Mouse (Mus musculus): Measurements from ENCODE around the gene Mapkapk3.
A peak's percentile ranks its signal among the peaks of the same experiment; 100 is the strongest.

The Mapkapk3 gene

DNA sequence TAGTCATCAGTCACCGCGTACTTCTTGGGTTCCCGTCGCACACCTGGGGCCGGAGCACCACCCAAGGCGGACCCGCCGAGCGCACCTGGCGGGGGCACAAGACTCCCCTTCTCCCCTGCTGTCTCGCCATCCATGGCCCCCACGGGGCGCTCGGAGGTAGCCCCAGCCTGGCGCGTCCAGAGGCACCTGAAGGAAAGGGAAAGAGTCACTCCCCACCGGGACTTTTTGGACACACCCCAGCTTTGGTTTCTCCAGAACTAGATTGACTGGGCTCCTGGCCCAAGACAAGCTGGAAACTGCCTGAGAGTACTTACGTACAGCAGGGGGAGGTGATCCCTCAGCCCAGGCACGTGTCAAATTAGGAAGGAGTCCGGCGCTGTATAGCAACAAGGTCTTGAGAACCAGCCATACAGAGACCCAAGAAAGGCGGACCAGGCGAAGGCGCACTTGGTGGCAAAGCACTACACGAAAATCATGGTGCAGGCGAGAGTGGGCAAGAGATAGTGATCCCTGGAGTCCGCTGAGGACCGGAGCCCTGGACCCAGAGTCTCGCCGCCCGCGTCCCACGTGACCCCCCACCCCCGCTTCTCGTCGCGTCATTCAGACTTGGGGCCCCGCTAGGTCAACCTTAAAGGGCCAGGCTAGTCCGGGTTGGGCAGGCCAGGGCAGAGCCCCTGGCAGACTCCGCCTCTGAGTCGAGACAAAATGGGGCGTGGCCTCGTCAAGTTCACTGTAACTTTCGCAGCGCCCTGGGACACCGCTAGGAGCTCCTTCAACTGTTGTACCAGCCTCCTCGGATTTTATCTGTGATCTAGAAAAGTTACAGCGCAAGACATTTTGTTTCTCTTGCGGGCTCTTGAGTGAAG, at the start of gene Mapkapk3:
Gene Mapkapk3, minus strand, starts transcription at position 667 of the 866 bp plus-strand sequence.
- DNase-seq = peak; percentile 53 to 63

- peak; percentile 74 to 81 for DNase-seq
These were observed 48.7 kb upstream of the Mapkapk3 start, which contains the start of gene Hemk1 for GRCm38 (mm10) chr9:107338172-107338883. TSS of gene Hemk1 (minus strand) at chr9:107338350.

GRCm38 (mm10) chr9:107336386-107336785, 46.7 kb upstream of the Mapkapk3 start:
- no peak for DNase-seq

DNA sequence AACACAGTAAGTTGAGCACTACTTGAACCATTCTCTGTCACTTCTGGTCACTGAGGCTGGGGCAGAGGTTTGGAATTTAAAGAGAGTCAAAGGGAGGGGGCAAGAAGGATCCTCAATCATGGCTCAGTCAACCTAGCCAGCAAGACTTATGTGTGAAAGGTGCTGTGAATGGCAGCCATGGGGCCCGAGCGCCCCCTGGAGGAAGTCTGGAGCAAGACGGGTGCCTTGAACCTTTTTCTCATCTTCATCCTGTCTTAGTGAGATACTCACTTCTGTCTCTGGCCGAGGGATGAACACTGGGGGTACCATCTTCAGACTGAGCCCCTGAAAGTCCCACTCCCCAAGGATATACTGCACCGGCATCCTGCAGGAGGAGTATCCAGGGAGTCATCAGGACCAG, 46.2 kb upstream of the Mapkapk3 start:
- peak; percentile 70 to 86 for DNase-seq

DNA sequence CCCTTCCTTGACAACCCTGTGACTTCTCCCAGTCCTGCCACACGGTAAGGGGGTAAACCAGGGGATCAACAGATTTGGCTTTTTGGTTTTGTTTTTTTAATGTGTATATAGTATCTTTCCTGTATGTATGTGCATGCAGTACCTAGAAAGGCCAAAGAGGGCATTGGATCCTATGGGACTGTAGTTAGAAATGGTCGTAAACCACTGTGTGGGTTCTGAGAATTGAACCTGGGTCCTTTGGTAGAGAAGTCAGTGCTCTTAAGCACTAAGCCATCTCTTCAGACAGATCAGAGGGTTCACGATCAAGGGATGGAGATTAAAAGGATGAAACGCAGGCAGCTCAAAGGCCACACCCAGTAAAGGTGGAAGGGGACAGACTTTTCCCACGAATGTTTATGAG, 45.4 kb upstream of the Mapkapk3 start:
- DNase-seq = no peak

GRCm38 (mm10) chr9:107334356-107334755, 44.7 kb upstream of the Mapkapk3 start:
- DNase-seq = no peak

- no peak for DNase-seq
These were observed 44.0 kb upstream of the Mapkapk3 start for GRCm38 (mm10) chr9:107333686-107334085.

DNA sequence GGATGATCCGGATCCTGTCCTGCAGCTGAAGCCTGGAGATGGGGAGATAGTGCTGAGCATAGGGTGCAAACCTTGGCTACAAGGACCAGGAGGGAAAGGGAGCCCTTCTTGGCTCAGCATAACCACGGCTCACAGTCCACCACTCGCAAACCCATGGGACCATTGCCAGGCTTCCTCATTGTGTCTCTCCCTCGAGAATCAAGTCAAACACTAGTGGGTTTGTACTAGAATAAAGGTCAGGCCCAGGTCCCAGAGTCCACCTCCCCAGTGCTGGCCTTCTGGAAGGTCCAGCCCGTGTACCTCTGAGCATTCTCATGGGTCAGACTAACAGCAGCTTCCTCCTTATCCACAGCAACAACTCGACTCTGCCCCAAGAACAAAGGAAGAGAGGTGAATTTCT, 41.1 kb upstream of the Mapkapk3 start:
- no peak for DNase-seq

DNA sequence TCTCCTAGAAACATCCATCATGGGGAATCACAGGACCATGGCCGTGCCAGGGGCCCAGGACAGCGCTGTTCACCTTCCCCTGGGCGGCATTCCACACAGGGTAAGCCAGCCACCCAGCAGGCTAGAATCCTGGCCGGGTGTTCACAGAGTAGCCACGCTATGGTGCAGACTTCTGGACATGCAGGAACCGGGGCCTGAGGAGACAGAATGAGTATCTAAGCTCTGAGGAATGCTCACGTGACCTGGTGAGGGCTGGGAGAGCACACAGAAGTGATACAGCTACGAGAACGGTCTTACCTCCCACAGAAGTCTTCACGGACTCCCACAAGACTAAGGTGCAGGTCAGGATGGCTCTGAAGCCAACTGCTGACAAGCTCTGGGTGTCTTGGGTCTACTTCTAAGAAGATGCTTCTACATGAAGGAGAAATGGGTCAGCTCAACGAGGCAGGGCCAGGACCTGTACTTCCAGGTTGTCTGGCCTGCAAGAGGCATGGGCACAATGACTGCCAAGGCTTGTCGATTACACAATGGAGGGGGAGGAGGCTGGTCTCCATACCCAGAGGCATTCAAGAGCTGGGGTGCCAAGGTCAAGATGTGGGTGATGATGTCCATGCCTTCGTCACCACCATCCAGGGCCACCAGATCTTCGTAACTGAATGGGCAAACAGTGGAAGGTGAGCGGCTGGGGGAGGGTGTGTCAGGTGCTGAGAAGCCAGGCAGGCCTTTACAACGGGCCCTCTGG, 38.4 kb upstream of the Mapkapk3 start:
- no peak for DNase-seq

GRCm38 (mm10) chr9:107325904-107326303, 36.2 kb upstream of the Mapkapk3 start:
- no peak for DNase-seq

GRCm38 (mm10) chr9:107324799-107325561, 35.3 kb upstream of the Mapkapk3 start:
- peak in 1 of 2 experiments; percentile 29 for DNase-seq

DNA sequence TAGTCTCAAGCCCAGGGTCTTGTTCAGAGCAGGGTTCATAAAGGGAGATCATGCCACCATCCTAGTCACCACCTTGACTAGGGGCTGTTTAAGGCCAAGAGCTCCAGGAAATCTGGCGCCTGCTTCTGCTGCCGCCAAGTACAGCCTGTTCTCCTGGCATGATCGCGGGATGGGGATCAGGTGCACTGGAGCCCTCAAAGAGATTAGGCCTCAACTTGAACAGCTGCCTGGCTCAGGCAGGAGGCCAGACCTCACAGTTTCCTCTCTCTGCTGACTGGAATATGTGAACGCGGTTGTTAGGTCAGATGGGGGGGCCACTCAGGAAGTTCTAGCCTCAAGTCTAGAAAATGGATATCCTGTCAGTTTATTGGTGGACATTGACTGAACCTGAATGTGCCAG, 33.9 kb upstream of the Mapkapk3 start:
- peak; percentile 75 to 78 for DNase-seq

DNA sequence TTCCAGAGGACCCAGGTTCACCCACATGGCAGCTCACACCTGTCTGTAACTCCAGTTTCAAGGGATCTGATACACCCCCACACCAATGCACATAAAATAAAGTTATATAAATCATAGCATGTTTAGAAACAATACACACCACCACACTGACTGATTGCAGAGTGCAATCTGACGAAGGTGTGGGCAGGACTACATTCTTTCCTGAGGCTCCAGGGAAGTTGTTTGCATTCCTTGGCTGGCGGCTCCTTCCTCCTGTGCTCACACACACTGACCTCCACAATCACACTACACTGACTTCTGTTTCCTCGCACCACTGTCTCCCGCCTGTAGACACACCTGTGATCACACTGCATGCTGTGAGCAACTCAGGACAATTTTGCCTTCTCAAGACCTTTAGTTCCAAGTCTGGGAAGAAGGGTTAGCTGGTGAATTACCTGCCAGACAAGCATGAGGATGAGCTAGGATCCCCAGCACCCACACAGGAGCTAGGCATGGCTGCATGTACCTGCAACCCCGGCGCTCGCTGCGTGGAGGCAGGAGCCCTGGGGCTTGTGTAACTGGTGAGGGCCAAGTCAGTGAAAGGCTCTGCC, 32.9 kb upstream of the Mapkapk3 start:
- no peak for DNase-seq

DNA sequence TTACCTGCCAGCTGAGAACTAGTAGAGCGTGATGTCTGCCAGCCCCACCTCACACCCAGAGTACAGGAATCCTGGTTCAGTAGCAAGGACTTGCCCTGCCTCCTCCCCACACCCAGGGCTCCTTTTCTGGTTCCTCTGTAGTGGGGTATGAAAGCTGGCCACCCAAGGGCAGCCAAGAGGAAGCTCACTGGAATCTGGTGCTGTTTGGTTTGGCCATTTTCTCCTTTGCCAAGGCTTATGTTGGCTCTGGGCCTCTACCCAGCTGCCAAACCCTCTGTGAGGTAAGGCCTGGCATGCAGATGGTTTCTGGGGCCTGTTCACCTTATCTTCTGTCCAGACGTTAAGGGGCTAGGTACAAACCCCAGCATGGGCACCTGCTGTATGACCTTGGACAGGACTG, 26.1 kb upstream of the Mapkapk3 start:
- DNase-seq = peak in 1 of 2 experiments; percentile 18

- DNase-seq = no peak
These were observed 24.2 kb upstream of the Mapkapk3 start for GRCm38 (mm10) chr9:107313926-107314325.

GRCm38 (mm10) chr9:107312811-107313584, 23.3 kb upstream of the Mapkapk3 start:
- DNase-seq = no peak

GRCm38 (mm10) chr9:107309600-107309999, 19.9 kb upstream of the Mapkapk3 start:
- no peak for DNase-seq

- DNase-seq = no peak
These were observed 19.5 kb upstream of the Mapkapk3 start for GRCm38 (mm10) chr9:107309171-107309570.

GRCm38 (mm10) chr9:107308346-107309000, 18.8 kb upstream of the Mapkapk3 start:
- DNase-seq = no peak

- no peak for DNase-seq
These were observed 18.2 kb upstream of the Mapkapk3 start for GRCm38 (mm10) chr9:107307886-107308285.

Data from cerebellum, adult 18-20 months (tissue).